7 mouse cellular contexts compared by ENCODE assay signal in genomic region chr17:75551512-75552400, GRCm38 (mm10). TPM values are rescaled to one million over a fixed set of nuclear protein-coding genes. Genes with fewer than 3 reads are reported as not detected.
DNase-seq lines count a peak whose midpoint lies in the region; ATAC-seq and TF ChIP-seq lines count a peak whose summit lies in the region.

Gene Fam98a, minus strand, starts transcription at chr17:75551946.

- WGBS in embryonic facial prominence, embryonic 10.5 days: under 1% methylated on average over 56 of the region's 56 CpGs
- WGBS in intestine, postnatal 0 days: under 1% methylated on average over 55 of the region's 56 CpGs
- under 1% methylated on average over 56 of the region's 56 CpGs for WGBS in midbrain, embryonic 12.5 days
- under 1% methylated on average over 56 of the region's 56 CpGs for WGBS in small intestine, adult 2 months

- H3K4me1 ChIP-seq in embryonic facial prominence, embryonic 10.5 days: peaks cover 17% of the 10 kb centered on the region
- no peaks in the 10 kb centered on the region for H3K4me1 ChIP-seq in intestine, postnatal 0 days (replicated peaks; ENCODE audit: control insufficient read depth, insufficient read depth, low read length)
- H3K4me1 ChIP-seq in midbrain, embryonic 12.5 days: peaks cover 7% of the 10 kb centered on the region; the same call in 1 of the 2 replicates
- H3K4me1 ChIP-seq in small intestine, adult 2 months (ENCODE audit: control insufficient read depth, insufficient read depth, insufficient read length, low read length): peaks cover 2% of the 10 kb centered on the region

- peak within 1 kb of the TSS; percentile 88 for H3K27ac ChIP-seq in embryonic facial prominence, embryonic 10.5 days (replicated peaks)
- peak within 1 kb of the TSS; percentile 60; the same call in 1 of the 2 replicates for H3K27ac ChIP-seq in intestine, postnatal 0 days (ENCODE audit: low read depth, low read length)
- no peak within 1 kb of the TSS; the same call in 1 of the 2 replicates for H3K27ac ChIP-seq in midbrain, embryonic 12.5 days (replicated peaks)
- peak within 1 kb of the TSS; percentile 7; the same call in 1 of the 2 replicates for H3K27ac ChIP-seq in small intestine, adult 2 months (ENCODE audit: insufficient read depth, low read depth, low read length)

- H3K36me3 ChIP-seq in embryonic facial prominence, embryonic 10.5 days (replicated peaks): peaks cover 16% of the 10 kb centered on the region
- H3K36me3 ChIP-seq in intestine, postnatal 0 days (ENCODE audit: control insufficient read depth, insufficient read depth): no peaks in the 10 kb centered on the region
- H3K36me3 ChIP-seq in midbrain, embryonic 12.5 days: peaks cover 13% of the 10 kb centered on the region
- H3K36me3 ChIP-seq in small intestine, adult 2 months (ENCODE audit: control insufficient read depth, insufficient read depth, low read length): peaks cover 3% of the 10 kb centered on the region

- peak; percentile 99 for DNase-seq in adrenal gland, postnatal 10 days
- peak; percentile 99 for DNase-seq in embryonic facial prominence, embryonic 10.5 days (ENCODE audit: low spot score)
- DNase-seq in gonadal fat pad, adult 2 months (ENCODE audit: low read depth): peak; percentile 79
- DNase-seq in left cerebral cortex, postnatal 4 days: peak; percentile 99

- H3K4me3 ChIP-seq in embryonic facial prominence, embryonic 10.5 days: peak within 1 kb of the TSS; percentile 91
- H3K4me3 ChIP-seq in intestine, postnatal 0 days (ENCODE audit: low read depth, low read length): peak within 1 kb of the TSS; percentile 80
- peak within 1 kb of the TSS; percentile 80 for H3K4me3 ChIP-seq in midbrain, embryonic 12.5 days
- H3K4me3 ChIP-seq in small intestine, adult 2 months (ENCODE audit: low read depth, low read length): peak within 1 kb of the TSS; percentile 91

- no peaks in the 10 kb centered on the region for H3K9me3 ChIP-seq in embryonic facial prominence, embryonic 10.5 days
- no peaks in the 10 kb centered on the region for H3K9me3 ChIP-seq in intestine, postnatal 0 days (ENCODE audit: control insufficient read depth)
- H3K9me3 ChIP-seq in midbrain, embryonic 12.5 days: no peaks in the 10 kb centered on the region

- H3K27me3 ChIP-seq in embryonic facial prominence, embryonic 10.5 days (replicated peaks; ENCODE audit: low read depth, poor library complexity, severe bottlenecking): no peaks in the 10 kb centered on the region
- no peaks in the 10 kb centered on the region for H3K27me3 ChIP-seq in intestine, postnatal 0 days (replicated peaks; ENCODE audit: control insufficient read depth, insufficient read depth, low read length)
- H3K27me3 ChIP-seq in midbrain, embryonic 12.5 days: no peaks in the 10 kb centered on the region
- no peaks in the 10 kb centered on the region for H3K27me3 ChIP-seq in small intestine, adult 2 months (ENCODE audit: control insufficient read depth, insufficient read depth, low read length)

- peak; percentile 23; the same call in 1 of the 2 replicates for TF ChIP-seq POLR2A in small intestine, adult 2 months (IDR thresholded peaks at IDR 0.05; ENCODE audit: low read depth, low read length)

- H3K4me2 ChIP-seq in intestine, postnatal 0 days (replicated peaks; ENCODE audit: low read depth): peak within 1 kb of the TSS; percentile 90
- peak within 1 kb of the TSS; percentile 76 for H3K4me2 ChIP-seq in midbrain, embryonic 12.5 days (replicated peaks)

- peak; percentile 99 for ATAC-seq in intestine, postnatal 0 days
- ATAC-seq in midbrain, embryonic 12.5 days (ENCODE audit: low FRiP score, low read depth): peak; percentile 99

- intact Hi-C loops in left cerebral cortex, postnatal 4 days (cut with DNase I): no loop called here

- TF ChIP-seq CTCF in intestine, postnatal 0 days (IDR thresholded peaks at IDR 0.05; ENCODE audit: low read depth): peak; percentile 94
- TF ChIP-seq CTCF in small intestine, adult 2 months (IDR thresholded peaks at IDR 0.05; ENCODE audit: extremely low read depth, insufficient read length, insufficient replicate concordance, low read depth, low read length): 0 out of 2 replicates have a peak, but pooled peaks have one; percentile 49

- H3K9ac ChIP-seq in intestine, postnatal 0 days (ENCODE audit: low read depth, low read length): peak within 1 kb of the TSS; percentile 77
- peak within 1 kb of the TSS; percentile 75 for H3K9ac ChIP-seq in midbrain, embryonic 12.5 days (replicated peaks)

RNA-seq across cellular contexts. Expression of gene Fam98a, which starts in this region (rescaled TPM):
- 10 to 100 TPM; 24.8 to 32.8 TPM for total RNA-seq in adrenal gland, postnatal 10 days (2021)
- polyA plus RNA-seq in embryonic facial prominence, embryonic 10.5 days (2016; fragmentation: Nextera tagmentation; extraction: Ambion mirVana): 23.9 and 25.1 TPM in 2 replicates
- 14.8 and 17.7 TPM in 2 replicates for polyA plus RNA-seq in gonadal fat pad, adult 2 months (2012; rRNA removed)
- 17.3 and 18.0 TPM in 2 replicates for polyA plus RNA-seq in intestine, postnatal 0 days (2015; fragmentation: Nextera tagmentation; extraction: Ambion mirVana)
- 10 to 100 TPM; 62.7 to 65.7 TPM for total RNA-seq in left cerebral cortex, postnatal 4 days (2021)
- polyA plus RNA-seq in midbrain, embryonic 12.5 days (2016; fragmentation: Nextera tagmentation; extraction: Ambion mirVana): 28.2 and 30.2 TPM in 2 replicates
- 2.3 and 3.5 TPM in 2 replicates for polyA plus RNA-seq in small intestine, adult 2 months (2012; rRNA removed)
